Mouse (Mus musculus): ENCODE measurements around the gene Hsf2bp.

Gene Hsf2bp

DNA sequence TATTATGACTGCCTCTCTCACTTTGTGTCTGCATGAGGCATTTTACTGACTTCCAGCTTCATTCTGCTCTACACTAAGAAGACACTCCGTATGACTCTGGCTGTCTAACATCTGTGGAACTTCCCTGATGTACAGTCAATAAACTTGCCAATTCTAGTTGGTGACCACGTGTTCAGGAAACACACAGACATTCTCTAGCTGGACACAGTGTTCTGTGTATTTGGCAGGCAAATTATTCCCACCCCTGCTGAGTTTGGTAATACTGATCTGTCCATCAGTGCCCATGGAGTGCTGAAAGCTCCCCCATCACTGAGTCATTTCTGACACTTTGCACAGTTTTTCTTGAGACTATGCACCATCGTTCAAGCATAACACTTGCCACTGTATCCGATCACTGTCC is 56.3 kb downstream of the Hsf2bp start:
- DNase-seq = peak; percentile 98

DNA sequence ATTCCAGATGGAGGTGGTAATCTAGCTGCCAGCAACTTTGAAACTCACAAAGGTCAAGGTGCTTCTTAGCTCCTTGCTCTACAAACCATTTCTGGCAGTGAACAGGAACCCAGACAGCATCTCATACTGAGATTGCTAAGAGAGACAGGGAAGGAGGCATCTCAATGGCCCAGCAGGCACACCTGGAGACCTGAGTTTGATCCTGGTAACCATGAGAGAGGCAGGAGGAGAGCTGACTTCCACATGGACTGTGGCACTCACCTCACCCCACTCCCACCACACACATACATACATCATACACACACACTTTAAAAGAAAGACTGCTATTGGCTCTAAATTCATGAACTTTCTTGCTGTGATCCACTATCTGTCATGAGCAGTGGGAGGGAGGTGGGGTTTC is 59.0 kb downstream of the Hsf2bp start:
- DNase-seq = peak; percentile 85

DNA sequence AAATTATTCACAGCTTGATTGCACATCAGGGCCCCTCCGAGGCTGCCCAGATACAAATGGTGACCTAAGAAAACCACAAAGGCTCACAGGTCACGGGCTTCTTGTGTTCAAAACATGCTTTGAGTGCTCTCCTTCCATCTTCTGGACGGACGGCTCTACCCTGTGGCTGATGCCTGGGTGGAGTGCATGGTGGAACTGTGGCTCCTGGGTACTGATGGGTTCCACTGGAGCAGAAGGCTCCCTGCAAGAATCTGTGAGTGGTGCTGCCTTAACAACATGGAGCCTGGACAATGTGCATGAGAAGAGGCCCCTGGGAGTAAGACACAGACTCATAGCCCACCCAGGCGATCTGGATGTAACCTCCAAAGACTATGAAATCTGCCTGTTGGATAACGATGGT is 59.6 kb downstream of the Hsf2bp start:
- DNase-seq = peak; percentile 55

DNA sequence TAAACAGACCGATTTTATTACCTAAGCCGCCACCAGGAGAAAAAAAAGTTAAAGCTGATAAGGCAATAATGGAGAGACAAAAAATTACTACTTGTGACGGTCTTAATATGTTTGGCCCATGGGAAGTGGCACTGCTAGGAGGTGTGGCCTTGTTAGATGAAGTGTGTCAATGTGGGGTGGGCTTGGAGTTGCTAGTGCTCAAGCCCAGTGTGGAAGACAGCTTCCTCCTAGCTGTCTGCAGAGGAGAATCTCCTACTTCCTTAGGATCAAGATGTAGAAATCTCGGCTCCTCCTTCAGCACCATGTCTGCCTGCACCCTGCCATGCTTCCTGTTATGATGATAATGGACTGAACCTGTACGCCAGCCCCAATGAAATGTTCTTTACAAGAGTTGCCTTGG is 61.5 kb downstream of the Hsf2bp start:
- peak; percentile 33 for DNase-seq

DNA sequence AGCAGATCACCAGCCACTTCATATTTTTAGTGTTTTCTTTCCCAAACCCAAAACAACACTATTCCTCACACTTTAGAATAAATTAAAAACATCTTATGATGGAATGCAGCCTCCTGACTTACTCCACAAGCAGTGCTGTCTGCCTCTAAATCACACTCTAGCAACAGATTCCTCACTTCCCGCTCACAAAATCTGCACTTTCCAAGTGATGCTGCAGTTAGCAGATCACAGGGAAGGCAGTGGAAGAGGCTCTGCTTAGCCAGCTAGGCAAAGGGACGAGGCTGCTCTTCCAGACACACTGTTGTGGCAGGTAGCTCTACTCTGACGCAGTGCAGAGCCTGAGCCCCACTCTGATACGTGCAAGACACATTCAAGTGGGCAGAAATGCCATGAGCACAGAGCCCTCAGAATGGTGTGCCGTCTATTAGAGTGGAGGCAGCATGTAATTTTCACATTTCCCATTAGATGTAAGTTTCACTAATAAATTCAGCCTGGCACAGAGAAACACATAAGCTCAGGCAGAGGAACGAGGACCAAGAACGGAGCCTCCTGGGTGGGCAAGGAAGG is 62.4 kb downstream of the Hsf2bp start:
- peak; percentile 75 for DNase-seq

DNA sequence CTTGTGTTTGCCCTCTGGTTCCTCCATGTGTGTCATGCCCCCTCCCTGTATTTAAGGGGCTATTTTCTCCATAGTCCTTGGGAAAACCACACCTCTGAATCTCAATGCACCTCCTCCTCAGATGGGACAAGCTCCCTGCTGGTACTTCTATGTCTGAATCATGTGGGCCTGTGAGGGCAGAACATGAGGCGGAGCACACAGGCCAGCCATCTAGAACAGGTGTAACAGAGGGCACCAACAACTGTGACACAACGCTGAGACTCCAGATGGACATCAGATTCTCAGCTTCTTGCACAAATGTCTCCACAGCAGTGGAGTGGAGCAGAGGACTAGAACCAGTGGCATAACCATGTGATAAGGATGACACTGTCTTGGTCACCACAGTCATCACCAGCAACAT is 65.3 kb downstream of the Hsf2bp start:
- DNase-seq = peak; percentile 65

DNA sequence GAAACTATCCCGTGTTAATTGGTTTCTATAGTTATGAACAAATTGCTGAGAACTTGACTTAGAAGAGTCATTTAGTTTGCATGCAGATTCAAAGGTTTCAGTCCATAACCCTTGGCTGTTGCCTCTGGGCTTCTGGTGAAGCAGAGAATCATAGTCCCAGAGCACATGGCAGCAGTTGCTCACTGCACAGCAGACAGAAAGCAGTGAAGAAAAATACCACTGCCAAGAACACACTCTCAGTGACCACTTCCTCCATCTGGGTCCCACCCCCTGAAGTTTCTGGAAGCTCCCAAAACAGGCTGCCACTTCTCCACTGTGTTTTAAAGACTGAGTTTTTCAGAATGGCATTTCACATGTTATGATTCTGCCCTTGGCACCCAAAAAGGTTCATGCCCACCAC is 67.3 kb downstream of the Hsf2bp start:
- DNase-seq = peak; percentile 87

DNA sequence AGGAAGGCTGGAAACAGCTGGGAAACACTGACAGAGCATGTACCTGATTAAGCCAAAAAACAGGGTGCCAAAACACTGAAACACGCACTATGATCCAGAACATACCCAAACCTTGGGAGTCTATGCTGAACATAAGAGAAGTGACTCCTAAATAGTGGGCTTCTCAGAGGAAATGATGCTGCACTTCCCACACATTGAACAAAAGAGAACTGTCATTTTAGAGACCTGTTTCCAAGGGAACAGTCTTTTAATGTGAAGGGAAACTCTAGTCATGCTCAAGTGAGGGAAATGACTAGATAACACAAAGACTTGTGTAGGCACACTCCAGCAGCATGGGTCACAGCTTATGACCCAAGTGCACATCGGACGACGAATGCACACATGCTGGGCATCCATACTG is 68.8 kb downstream of the Hsf2bp start:
- DNase-seq = peak; percentile 83

DNA sequence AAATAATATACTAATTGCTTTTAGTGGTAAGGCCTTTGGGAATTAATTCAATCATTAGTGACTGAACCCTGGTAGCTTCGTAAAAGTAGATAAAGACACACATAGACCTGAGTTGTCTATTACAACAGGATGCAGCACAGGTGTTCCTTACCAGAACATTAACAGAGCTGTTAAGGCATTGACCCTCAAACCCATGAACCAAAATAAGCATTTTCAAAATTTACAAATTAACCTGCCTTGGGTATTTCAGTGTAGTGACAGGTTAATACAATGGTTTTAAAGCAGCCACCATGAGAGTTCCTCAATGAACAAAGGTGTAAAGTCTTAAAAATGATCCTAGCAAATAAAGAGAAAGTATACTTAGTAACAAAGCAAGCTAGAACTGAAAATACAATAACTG is 69.6 kb downstream of the Hsf2bp start:
- DNase-seq = peak; percentile 4

DNA sequence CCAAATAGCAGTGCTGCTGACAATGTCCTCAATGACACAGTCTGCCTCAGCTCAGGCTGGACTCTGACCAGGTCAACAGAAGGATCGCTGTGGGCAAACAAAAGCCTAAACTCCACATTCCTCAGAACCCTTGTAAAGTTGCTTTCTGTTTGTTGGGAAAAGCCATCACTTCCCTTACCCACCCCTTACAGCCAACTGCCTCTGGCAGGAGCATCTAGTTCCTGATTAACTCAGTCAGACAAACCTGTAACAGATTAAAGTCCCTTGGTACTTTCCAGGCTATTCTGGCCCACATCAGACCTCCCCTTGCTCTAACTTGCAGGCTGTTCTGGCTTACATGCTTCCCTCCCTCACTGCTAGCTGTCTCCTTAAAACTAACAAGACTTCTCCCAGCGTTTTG is 70.5 kb downstream of the Hsf2bp start:
- DNase-seq = peak; percentile 97

DNA sequence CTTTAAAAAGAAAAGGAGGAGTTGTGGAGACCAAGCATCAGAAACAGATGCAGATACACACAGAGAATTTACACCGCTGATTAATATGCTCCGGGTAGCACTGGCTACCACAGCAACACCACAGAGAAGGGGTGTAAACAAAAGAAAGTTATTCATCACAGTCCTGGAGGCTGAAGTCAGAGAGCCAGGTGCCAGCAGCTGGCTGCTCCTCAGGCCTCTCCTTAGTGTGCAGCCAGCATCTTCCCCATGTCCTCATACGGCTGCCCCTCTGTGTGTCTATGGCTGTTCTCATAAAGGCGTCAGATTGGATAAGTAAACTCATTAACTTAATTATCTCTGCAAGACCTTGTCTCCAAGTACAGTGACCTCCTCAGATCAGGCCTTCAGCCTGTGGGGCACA is 73.2 kb downstream of the Hsf2bp start:
- DNase-seq = peak; percentile 87

DNA sequence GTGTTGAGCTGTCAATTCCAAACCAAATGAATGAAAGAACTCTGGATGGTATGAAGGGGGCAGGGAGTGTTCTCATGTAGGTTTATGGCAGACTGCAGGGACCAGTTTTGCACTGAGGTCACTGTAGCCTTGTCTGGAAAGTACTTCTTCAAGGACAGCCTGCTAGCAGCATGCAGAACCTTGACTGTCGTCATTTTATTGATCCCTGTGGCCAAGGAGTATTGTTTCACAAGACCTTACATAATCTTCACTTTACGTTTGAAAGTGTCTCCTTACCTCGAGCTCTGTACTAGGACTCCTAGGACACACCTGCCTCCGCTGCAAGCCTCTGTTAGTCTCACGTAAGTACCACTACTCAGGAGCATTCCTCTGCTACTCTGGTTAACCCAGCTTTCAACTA is 73.9 kb downstream of the Hsf2bp start:
- peak; percentile 83 for DNase-seq

DNA sequence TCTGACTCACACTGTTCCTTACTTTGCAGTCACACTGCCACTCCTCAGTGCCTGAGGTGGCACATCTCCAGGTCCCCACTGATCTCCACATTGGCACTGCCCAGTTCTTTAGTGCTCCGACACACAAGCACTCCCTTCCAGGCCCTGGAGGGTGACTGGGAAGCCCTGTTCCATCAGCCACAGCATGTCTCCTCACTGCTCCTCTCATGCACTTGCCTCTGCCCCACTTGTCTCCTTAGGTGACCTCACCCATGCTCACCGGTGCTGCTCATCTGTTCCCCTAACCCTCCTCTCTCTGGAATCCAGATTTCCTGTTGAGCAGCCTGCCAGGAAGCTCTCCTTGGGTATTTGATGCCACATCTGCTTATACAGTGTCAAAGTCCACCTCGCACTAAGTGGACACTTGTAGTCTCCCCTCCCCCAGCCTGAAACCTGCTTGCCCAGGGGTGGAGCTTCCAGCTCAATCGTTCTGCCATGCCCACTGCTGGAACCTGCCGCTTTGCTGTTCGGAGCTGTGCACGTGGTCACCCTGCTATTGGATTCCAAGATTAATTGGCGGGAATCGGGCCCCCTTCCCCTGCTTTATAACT is 81.5 kb downstream of the Hsf2bp start:
- DNase-seq = peak; percentile 82

DNA sequence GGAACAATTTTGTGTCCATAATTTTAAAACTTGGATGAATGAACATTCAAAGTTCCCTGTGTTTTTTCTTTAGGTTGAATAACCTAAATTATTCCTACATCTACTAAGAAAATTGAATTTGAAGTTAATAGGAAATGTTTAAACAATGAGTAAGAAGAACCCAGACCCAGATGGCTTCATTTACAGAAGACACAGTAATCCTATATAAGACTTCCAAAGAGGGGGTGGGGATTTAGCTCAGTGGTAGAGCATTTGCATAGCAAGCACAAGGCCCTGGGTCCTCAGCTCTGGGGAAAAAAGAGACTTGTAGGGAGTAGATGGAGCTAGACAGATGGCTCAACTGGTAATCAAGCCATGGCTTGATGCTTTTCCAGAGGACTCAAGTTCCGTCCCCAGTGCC is 87.1 kb downstream of the Hsf2bp start:
- no peak for DNase-seq

DNA sequence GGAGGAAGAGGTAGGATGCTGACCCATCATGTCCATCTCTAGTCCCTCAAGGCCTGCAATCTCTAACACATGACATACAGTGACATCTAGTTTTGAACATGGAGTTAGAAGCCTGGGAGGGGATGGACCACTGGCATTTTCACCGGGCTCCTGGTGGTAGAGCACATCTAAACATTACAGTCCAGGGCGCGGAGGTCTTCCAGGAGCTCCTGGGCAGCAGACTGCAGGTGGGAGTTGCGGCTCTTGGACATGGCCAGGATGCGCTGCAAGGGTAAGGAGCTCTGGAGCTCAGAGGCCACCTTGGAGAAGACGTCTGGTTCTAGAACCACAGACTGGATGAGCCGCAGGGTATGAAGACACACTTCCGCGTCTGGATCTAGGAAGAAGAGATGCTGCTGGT is 89.7 kb downstream of the Hsf2bp start:
- DNase-seq = peak; percentile 88

DNA sequence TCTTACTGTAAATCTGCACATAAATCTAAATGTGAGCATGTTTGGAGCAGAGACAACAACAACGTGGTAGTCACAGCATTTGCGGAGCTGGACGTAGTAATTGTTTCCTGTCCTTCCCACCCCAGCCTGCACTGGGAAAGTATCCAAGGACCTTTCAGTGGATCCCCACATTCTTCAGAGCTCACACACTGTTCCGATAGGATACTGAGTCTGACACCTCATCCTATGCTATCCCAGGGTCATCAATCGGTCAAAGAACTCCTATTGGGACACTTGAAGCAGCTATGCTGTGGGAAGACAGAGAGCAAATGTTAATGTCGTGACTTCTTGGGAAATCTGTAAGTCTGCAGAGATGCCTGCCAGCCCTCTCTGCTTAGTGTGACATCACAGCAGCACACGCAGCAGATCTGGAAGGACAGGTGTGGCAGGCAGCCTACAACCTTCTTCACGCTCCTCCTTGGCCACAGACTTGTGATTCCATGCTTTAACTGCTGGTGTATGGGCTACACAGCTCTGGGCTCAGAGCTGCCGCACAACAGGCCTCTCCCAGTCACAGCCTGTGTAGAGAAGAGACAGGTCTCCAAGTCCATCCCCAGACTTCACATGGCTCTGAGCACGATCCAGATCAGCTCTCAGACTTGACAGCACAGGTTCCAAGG is 92.1 kb downstream of the Hsf2bp start:
- peak; percentile 94 for DNase-seq

DNA sequence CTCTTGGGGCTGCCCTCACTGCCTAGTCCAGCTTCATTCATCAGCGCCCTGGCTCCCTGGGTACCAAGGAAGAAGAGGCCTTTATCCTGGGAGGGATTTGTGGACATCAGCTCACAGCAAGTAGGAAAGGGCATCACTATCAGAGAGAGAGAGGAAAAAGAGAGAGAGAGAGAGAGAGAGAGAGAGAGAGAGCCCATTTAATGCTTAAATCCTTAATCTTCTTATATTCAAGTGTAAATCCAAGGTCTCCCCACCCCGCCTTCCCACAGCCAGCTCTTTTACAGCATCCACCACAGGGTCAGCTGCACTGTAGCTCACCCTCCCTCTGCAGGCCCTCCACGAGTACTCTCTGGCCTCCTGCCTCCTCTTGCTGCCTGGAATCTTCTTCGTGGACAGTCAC is 94.5 kb downstream of the Hsf2bp start:
- peak; percentile 70 for DNase-seq

DNA sequence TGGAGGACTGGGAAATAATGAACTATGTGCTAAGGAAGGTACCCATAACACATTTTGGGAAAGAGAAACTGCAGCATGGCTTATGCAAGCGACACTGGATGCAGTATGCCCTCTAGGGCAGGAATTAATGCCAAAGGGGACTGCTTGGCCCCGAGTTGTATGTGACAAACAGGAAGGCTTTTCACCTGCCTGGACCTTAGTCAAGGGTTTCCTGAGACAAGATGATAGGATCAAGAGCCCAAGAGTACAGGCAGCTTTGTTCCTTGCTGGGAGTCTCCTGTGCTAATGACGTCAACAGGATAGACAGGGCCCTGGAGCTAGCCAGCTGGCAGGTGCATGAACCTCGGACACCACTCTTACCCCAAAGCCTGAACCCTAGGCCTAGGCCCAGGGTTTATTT is 95.5 kb downstream of the Hsf2bp start:
- DNase-seq = peak; percentile 98

DNA sequence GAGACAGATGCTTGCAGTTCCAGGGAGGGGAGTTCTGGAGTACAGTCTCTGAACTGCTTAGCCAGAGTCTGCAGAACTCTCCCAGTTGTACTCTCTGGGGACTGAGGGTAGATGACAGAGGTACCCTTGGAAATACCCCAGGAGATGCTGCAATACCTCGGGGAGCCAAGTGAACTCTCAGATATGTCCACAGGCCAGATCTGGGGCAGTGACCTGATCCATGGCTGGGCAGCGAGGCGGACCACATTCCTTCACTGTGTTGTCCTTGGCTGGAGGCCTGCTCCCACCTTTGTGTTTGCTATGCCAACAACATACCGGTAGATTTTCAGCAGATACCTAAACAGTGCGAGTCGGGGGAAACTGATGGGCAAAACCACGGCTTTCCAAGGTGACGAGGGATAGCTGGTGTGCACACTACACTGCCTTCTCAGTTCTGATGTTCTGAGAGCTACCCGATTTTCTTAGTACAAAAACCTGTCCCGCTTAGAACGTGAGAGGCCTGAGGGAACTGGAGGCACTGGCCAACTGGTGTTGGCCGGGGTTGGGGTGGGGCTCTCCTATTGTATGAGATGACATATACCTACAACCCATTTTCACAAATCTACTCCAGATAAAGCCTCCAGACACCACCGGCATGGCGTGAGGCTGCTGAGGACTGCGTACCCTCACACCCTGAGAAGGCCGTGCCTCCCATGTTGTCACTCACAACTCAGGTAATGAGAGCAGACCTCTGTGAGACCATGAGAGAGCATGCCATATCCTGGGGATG is 96.7 kb downstream of the Hsf2bp start:
- peak; percentile 91 for DNase-seq

DNA sequence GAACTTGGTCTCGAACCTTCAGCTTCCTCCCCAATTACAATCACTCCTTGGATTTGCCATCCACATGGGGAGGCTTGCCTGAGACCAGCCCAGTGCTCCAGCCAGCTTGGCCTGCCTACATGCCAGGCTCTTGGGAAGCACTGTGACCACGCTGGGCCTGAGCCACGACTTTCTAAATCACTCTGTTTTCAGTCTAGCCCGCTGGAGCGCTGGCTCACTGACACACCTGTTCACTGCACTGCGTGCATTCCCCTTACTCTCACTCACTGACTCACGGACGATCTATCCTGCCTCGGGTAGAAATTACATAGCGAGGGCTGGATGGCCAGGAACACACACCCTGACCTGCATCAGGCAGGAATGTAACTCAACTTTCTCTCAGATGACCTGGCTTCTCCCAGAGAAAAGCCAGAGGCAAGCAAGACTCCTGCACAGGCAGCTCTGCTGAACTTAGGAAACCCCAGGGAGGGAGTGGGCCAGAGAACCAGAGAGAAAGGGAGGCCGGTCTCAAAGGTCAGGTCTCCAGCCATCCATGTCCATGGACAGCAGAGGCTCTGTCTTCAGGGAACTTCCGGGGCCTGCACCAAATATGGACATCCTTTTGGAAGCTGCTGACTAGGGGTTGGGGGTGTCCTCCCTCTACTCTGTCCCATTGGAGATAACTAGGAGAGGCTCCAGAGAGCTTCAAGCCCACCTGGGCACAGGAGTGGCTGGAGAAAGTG is 97.4 kb downstream of the Hsf2bp start:
- DNase-seq = peak; percentile 92

DNA sequence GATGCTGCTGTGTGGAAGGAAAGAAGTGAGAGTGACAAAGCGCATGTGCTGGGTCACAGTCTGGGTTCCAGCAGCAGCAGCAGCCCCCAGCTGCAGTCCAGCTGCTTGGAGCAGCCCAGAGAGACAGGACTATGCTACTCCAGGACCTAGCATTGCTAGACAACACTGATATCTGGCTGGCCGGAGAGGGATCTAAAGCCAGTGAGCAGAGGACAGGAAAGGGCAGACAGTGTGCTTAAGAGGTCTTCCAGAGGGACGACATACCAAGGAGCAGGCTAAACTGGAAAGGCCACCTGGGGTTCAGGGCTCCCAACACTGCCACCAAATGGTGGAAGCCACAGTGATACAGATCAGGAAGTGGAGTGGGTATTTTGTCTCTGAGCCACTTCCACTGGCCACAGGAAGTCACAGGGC is 99.0 kb downstream of the Hsf2bp start:
- peak; percentile 99 for DNase-seq

DNA sequence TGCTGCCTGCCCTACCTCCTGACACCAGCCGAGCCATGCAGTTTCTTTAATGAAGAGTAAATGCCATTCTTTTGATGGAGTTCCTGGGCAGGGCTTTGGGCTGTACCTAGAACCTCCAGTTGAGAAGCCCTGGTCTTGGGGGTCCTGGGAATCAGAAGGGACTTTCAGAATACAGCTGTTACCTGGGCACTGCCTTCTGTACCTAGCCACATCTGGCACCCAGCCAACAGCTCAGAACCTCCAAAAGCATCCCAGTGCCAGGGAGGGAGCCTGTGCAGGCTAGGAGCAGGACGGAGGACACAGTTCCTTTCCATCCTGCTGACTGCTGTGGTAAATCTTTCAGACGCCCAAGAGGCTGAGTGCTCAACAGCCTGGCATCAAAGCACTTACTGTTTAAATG is 100.3 kb downstream of the Hsf2bp start:
- peak; percentile 88 for DNase-seq

All from heart, adult 11 months (tissue).